Mouse (Mus musculus) thymus, adult 18-20 months (tissue): ENCODE measurements around the gene Olfr670.
"Not testable (repeated sequence)": the region's sequence is repeated elsewhere in the genome, so short reads cannot be mapped to it uniquely, and the experiment has no call there.

Experiments
- DNase-seq, 2 experiments: peaks; one replicate each; pipeline ENCODE4 v3.0.0; 2022; ENCODE audit warnings: mixed read lengths in 2 of 2

Olfr670 gene

GRCm38 (mm10) chr7:104962520-104962919, at the start of gene Olfr670:
Gene Olfr670, minus strand, starts transcription at chr7:104962620.
- no peak for DNase-seq

DNA sequence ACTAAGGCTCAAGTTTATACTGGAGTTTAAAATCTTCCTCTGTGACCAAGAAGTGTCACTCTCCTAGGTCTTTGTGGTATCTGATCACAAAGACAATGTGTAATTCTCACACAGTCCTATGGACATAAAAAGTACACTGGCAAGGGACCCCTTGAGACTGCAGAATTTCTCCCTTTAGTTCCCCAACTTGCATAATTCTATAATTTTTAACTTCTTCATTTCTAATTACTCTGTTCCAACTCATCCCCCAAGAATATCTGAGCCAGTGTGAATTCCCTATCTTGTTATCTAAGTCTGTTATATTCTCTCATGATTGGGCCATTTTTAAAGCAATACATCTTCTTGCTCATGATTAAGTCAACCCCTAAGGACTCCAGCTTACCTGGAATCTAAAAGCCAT, 39.5 kb upstream of the Olfr670 start, which contains the start of gene Olfr672:
Olfr672 (minus strand) TSS at position 101 of the 400 bp plus-strand sequence.
- no peak for DNase-seq

- DNase-seq: no peak
These were observed 16.6 kb upstream of the Olfr670 start, which contains the start of gene Olfr671 for GRCm38 (mm10) chr7:104979026-104979425. Gene Olfr671, minus strand, starts transcription at chr7:104979126.

GRCm38 (mm10) chr7:104972507-104972906, 10.1 kb upstream of the Olfr670 start:
- not testable (repeated sequence) for DNase-seq

DNA sequence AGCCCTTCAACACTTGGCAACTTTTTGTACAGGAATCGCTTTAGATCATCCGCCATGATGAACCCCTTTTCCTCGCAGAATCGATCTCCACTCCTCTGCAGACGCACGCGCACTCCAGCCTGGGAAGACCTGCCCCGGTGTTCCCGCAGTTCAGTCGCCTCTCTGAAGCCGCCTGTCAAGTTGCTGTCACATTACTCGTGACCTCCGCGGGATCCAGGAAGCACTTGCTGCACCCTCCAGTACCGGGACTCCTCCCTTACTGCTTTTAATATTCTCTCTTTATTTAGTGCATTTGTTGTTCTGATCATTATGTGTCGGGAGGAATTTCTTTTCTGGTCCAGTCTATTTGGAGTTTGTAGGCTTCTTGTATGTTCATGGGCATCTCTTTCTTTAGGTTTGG, 12.2 kb downstream of the Olfr670 start:
- not testable (repeated sequence) for DNase-seq

GRCm38 (mm10) chr7:104933940-104934339, 28.5 kb downstream of the Olfr670 start, which contains the start of gene Olfr669:
Gene Olfr669, plus strand, starts transcription at chr7:104934240.
- DNase-seq: no peak

GRCm38 (mm10) chr7:104927957-104928356, 34.5 kb downstream of the Olfr670 start, which contains the start of gene Olfr668:
Gene Olfr668, minus strand, starts transcription at chr7:104928057.
- no peak for DNase-seq

DNA sequence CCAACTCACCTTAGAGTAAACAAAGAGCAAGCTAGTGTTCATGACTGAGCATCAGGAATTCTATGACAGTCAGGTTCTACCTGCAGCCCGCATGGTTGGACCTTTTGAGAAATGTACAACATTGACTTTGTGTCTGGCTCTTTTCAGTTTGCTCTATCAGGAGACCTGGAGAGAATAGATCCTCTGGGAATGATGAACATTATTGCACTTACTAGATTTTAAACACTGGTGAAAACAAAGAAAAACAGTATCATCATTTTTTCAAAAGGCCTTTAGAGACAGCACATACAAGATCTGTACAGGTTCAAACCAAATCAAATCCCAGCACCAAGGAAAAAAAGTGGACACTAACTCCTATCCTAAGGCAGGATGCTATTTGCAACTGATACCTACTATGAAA, 41.0 kb downstream of the Olfr670 start, which contains the start of gene Olfr667:
Olfr667 (minus strand) TSS at position 101 of the 400 bp plus-strand sequence.
- no peak for DNase-seq
